8 mouse cellular contexts compared by ENCODE assay signal in genomic region chr2:105687317-105687991, GRCm38 (mm10). TPM values are rescaled to one million over a fixed set of nuclear protein-coding genes. Genes with fewer than 3 reads are reported as not detected.
DNase-seq lines count a peak whose midpoint lies in the region; ATAC-seq and TF ChIP-seq lines count a peak whose summit lies in the region.
"Had no signal": no experiment of that assay in that cellular context is flagged by ENCODE, and none has a peak within 500 bp of the region (broad histone marks: within the 10 kb centered on the region; RNA-seq: fewer than 3 reads in every experiment).

No protein-coding gene starts in this region.

- 3% methylated on average over 13 of the region's 13 CpGs for WGBS in kidney, postnatal 0 days
- 7% methylated on average over 13 of the region's 13 CpGs for WGBS in midbrain, postnatal 0 days

- H3K4me2 ChIP-seq in kidney, postnatal 0 days (ENCODE audit: low read length): peak overlapping the region; percentile 29
- H3K4me2 ChIP-seq in midbrain, postnatal 0 days (ENCODE audit: low read depth, low read length, poor library complexity, severe bottlenecking): peak overlapping the region; percentile 36; the same call in 1 of the 2 replicates

- DNase-seq in ES-CJ7 (ENCODE audit: low read depth, low spot score) (peak; percentile 79), ZHBTc4 (ENCODE audit: low read depth, low spot score) (peak; percentile 59)
- peak; percentile 73 for DNase-seq in kidney, postnatal 0 days (ENCODE audit: low spot score)
- DNase-seq in midbrain, postnatal 0 days (ENCODE audit: low spot score): peak; percentile 82
- no peak for DNase-seq in right cerebral cortex, postnatal 14 days

- no peak for TF ChIP-seq POLR2A in embryonic fibroblast, embryonic 13.5 days (IDR thresholded peaks at IDR 0.05; ENCODE audit: low read depth, low read length)

- ATAC-seq in kidney, postnatal 0 days (replicated peaks; ENCODE audit: low FRiP score, low read depth): peak; percentile 63
- ATAC-seq in midbrain, postnatal 0 days (ENCODE audit: low FRiP score): peak; percentile 59; the same call in 1 of the 2 replicates
- ATAC-seq in CD4-positive, CD25-positive, alpha-beta regulatory T cell, adult 4 months: no peak

- H3K9me3 ChIP-seq in kidney, postnatal 0 days (replicated peaks; ENCODE audit: low read length): no peaks in the 10 kb centered on the region
- H3K9me3 ChIP-seq in midbrain, postnatal 0 days (ENCODE audit: low read length): no peaks in the 10 kb centered on the region

- H3K27ac ChIP-seq in embryonic fibroblast, embryonic 13.5 days (ENCODE audit: insufficient read depth, low read length): no peak overlapping the region
- H3K27ac ChIP-seq in kidney, postnatal 0 days: no peak overlapping the region
- H3K27ac ChIP-seq in midbrain, postnatal 0 days (ENCODE audit: low read depth, low read length): no peak overlapping the region

- no peak overlapping the region for H3K9ac ChIP-seq in kidney, postnatal 0 days (ENCODE audit: low read depth, low read length)
- H3K9ac ChIP-seq in midbrain, postnatal 0 days (replicated peaks; ENCODE audit: low read length, poor library complexity, severe bottlenecking): no peak overlapping the region

- H3K4me3 ChIP-seq in embryonic fibroblast, embryonic 13.5 days (ENCODE audit: insufficient read depth, low read length): peak overlapping the region; percentile 30
- peak overlapping the region; percentile 16; the same call in 1 of the 2 replicates for H3K4me3 ChIP-seq in kidney, postnatal 0 days (replicated peaks; ENCODE audit: low read depth, low read length)
- H3K4me3 ChIP-seq in midbrain, postnatal 0 days (ENCODE audit: low read depth, low read length): peak overlapping the region; percentile 13; the same call in 1 of the 2 replicates

- no peaks in the 10 kb centered on the region for H3K36me3 ChIP-seq in kidney, postnatal 0 days (ENCODE audit: insufficient read depth, low read length)
- H3K36me3 ChIP-seq in midbrain, postnatal 0 days (ENCODE audit: insufficient read depth, low read length): no peaks in the 10 kb centered on the region

- no peaks in the 10 kb centered on the region; the same call in 1 of the 2 replicates for H3K4me1 ChIP-seq in embryonic fibroblast, embryonic 13.5 days (ENCODE audit: control insufficient read depth, insufficient read depth, low read length)
- no peaks in the 10 kb centered on the region for H3K4me1 ChIP-seq in kidney, postnatal 0 days (replicated peaks; ENCODE audit: insufficient read depth, low read length)
- H3K4me1 ChIP-seq in midbrain, postnatal 0 days (ENCODE audit: insufficient read depth, low read length): no peaks in the 10 kb centered on the region

- TF ChIP-seq CTCF in embryonic fibroblast, embryonic 13.5 days (IDR thresholded peaks at IDR 0.05; ENCODE audit: borderline replicate concordance, insufficient read depth, low read length): peak; percentile 18; the same call in 1 of the 2 replicates
- peak; percentile 58 for TF ChIP-seq CTCF in kidney, postnatal 0 days (IDR thresholded peaks at IDR 0.05; ENCODE audit: low read depth)
- peak; percentile 58 for TF ChIP-seq CTCF in midbrain, postnatal 0 days (IDR thresholded peaks at IDR 0.05)

- peaks cover 95% of the 10 kb centered on the region for H3K27me3 ChIP-seq in kidney, postnatal 0 days (ENCODE audit: insufficient read depth, low read length)
- peaks cover 87% of the 10 kb centered on the region for H3K27me3 ChIP-seq in midbrain, postnatal 0 days (ENCODE audit: insufficient read depth, low read length)

RNA-seq across cellular contexts. Expression of gene Pax6, which starts 18.8 kb away (rescaled TPM):
- polyA plus RNA-seq in embryonic fibroblast, embryonic 13.5 days (2011; ENCODE audit: insufficient read length, low read depth, missing spikeins): 1.8 and 2.2 TPM in 2 replicates
- 0.38 TPM in 1 of 2 replicates, not detected in the other for polyA plus RNA-seq in kidney, postnatal 0 days (2015; fragmentation: Nextera tagmentation; extraction: Ambion mirVana)
- total RNA-seq in midbrain, postnatal 0 days (2014; rRNA removed): 15.4 and 27.1 TPM in 2 replicates
- 6.9 and 11.3 TPM in 2 replicates for polyA plus RNA-seq in midbrain, postnatal 0 days (2015; fragmentation: Nextera tagmentation; extraction: Ambion mirVana)
- polyA plus RNA-seq in CD4-positive, CD25-positive, alpha-beta regulatory T cell, adult 4 months (2017; shearing (Covaris generic)): 1 to 10 TPM in 1 of 2 experiments, not detected in 1; 1.3 TPM
- total RNA-seq: neutrophil, adult 5-6 weeks had no signal
